ENCODE assay signal across 8 mouse cellular contexts in genomic region chr11:60930724-60931281, GRCm38 (mm10). TPM values are rescaled to one million over a fixed set of nuclear protein-coding genes. Genes with fewer than 3 reads are reported as not detected.
DNase-seq lines count a peak whose midpoint lies in the region; ATAC-seq and TF ChIP-seq lines count a peak whose summit lies in the region.

No protein-coding gene starts in this region.

- 0 out of 2 replicates have a peak, but pooled peaks cover 3% of the 10 kb centered on the region for H3K36me3 ChIP-seq in heart, adult 2 months (ENCODE audit: control insufficient read depth, insufficient read depth, low read length)
- no peaks in the 10 kb centered on the region for H3K36me3 ChIP-seq in heart, embryonic 13.5 days
- peaks cover 3% of the 10 kb centered on the region; the same call in 1 of the 2 replicates for H3K36me3 ChIP-seq in liver, postnatal 0 days (replicated peaks; ENCODE audit: insufficient read depth, low read length)

- peaks cover 23% of the 10 kb centered on the region for H3K4me1 ChIP-seq in heart, adult 2 months (ENCODE audit: control insufficient read depth, insufficient read depth, low read length)
- H3K4me1 ChIP-seq in heart, embryonic 13.5 days = peaks cover 60% of the 10 kb centered on the region
- H3K4me1 ChIP-seq in liver, postnatal 0 days (ENCODE audit: insufficient read depth) = peaks cover 51% of the 10 kb centered on the region

- peak overlapping the region; percentile 97 for H3K4me2 ChIP-seq in heart, embryonic 13.5 days
- H3K4me2 ChIP-seq in liver, postnatal 0 days (ENCODE audit: low read depth, low read length) = peak overlapping the region; percentile 78

- H3K9me3 ChIP-seq in heart, embryonic 13.5 days = no peaks in the 10 kb centered on the region
- no peaks in the 10 kb centered on the region for H3K9me3 ChIP-seq in liver, postnatal 0 days (ENCODE audit: low read length)

- H3K79me2 ChIP-seq in heart, adult 2 months (replicated peaks; ENCODE audit: control insufficient read depth, insufficient read depth, low read length) = peaks cover 3% of the 10 kb centered on the region; the same call in 1 of the 2 replicates

- no peak for TF ChIP-seq CTCF in heart, adult 2 months (IDR thresholded peaks at IDR 0.05)
- no peak for TF ChIP-seq CTCF in liver, postnatal 0 days (IDR thresholded peaks at IDR 0.05; ENCODE audit: low read depth)

- no peaks in the 10 kb centered on the region for H3K27me3 ChIP-seq in heart, adult 2 months (ENCODE audit: control insufficient read depth, insufficient read depth, low read length)
- no peaks in the 10 kb centered on the region for H3K27me3 ChIP-seq in heart, embryonic 13.5 days (replicated peaks)
- no peaks in the 10 kb centered on the region for H3K27me3 ChIP-seq in liver, postnatal 0 days (ENCODE audit: insufficient read depth, low read length)

- DNase-seq in heart, adult 2 months = peak; percentile 21 to 47
- no peak for DNase-seq in heart, postnatal 25 days (ENCODE audit: low spot score)
- peak; percentile 47 for DNase-seq in adipocyte (ENCODE audit: low spot score)
- no peak for DNase-seq in liver, postnatal 0 days
- DNase-seq in right cerebral cortex, postnatal 36 days (ENCODE audit: low spot score in 2 of 2) = no peak
- DNase-seq in embryo, embryonic 10 days (ENCODE audit: low spot score) = no peak
- DNase-seq in thymus, adult 18-20 months = no peak

- TF ChIP-seq POLR2A in heart, adult 2 months (IDR thresholded peaks at IDR 0.05; ENCODE audit: insufficient read depth, low read depth, low read length) = 0 out of 2 replicates have a peak, but pooled peaks have one; percentile 9

- intact Hi-C loops in heart, adult 2 months (cut with DNase I) = loop anchor here (2.0 to 10.0 kb wide), 3 partner anchors 16 to 476 kb away; partner anchors contain the start of genes Natd1 and Usp22
- intact Hi-C loops in heart, postnatal 25 days (cut with DNase I) = no loop called here

- H3K9ac ChIP-seq in heart, adult 2 months (ENCODE audit: low read depth, low read length) = peak overlapping the region; percentile 77
- H3K9ac ChIP-seq in heart, embryonic 13.5 days = peak overlapping the region; percentile 79
- peak overlapping the region; percentile 99 for H3K9ac ChIP-seq in liver, postnatal 0 days (replicated peaks)

- 16% methylated on average over 7 of the region's 7 CpGs for WGBS in heart, adult 2 months
- 16% methylated on average over 7 of the region's 7 CpGs for WGBS in heart, embryonic 13.5 days
- 17% methylated on average over 7 of the region's 7 CpGs for WGBS in liver, postnatal 0 days (ENCODE audit: insufficient replicate concordance)

- no peak for ATAC-seq in heart, embryonic 13.5 days (ENCODE audit: extremely low read depth, insufficient number of reproducible peaks, low FRiP score, low TSS enrichment)
- ATAC-seq in liver, postnatal 0 days = no peak

- TF ChIP-seq EP300 in heart, adult 2 months (IDR thresholded peaks at IDR 0.05; ENCODE audit: insufficient read depth, low read depth, low read length) = no peak
- TF ChIP-seq EP300 in liver, postnatal 0 days (IDR thresholded peaks at IDR 0.05; ENCODE audit: low read depth) = no peak

- H3K27ac ChIP-seq in heart, adult 2 months = peak overlapping the region; percentile 74
- peak overlapping the region; percentile 16; the same call in 1 of the 2 replicates for H3K27ac ChIP-seq in heart, embryonic 13.5 days (replicated peaks)
- H3K27ac ChIP-seq in liver, postnatal 0 days (ENCODE audit: low read depth) = 0 out of 2 replicates have a peak overlapping the region, but pooled peaks have one; percentile 44

- peak overlapping the region; percentile 86 for H3K4me3 ChIP-seq in heart, adult 2 months
- H3K4me3 ChIP-seq in heart, embryonic 13.5 days = peak overlapping the region; percentile 90
- peak overlapping the region; percentile 96 for H3K4me3 ChIP-seq in liver, postnatal 0 days (ENCODE audit: low read depth, low read length)

RNA-seq across cellular contexts. Expression of gene Map2k3, which starts 1.0 kb away (rescaled TPM):
- total RNA-seq in heart, adult 2 months (2021) = 10 to 100 TPM; 71.1 to 79.3 TPM
- polyA plus RNA-seq in heart, adult 2 months (2012; rRNA removed) = 56.5 and 56.7 TPM in 2 replicates
- 10 to 100 TPM; 73.6 to 81.8 TPM for total RNA-seq in heart, postnatal 25 days (2021)
- polyA plus RNA-seq in heart, embryonic 13.5 days (2015; fragmentation: Nextera tagmentation; extraction: Ambion mirVana) = 73.6 and 78.1 TPM in 2 replicates
- 61.7 and 66.5 TPM in 2 replicates for polyA plus RNA-seq in liver, postnatal 0 days (2015; fragmentation: Nextera tagmentation; extraction: Ambion mirVana)

RNA-seq across cellular contexts. Expression of gene Natd1, which starts 16.3 kb away (rescaled TPM):
- total RNA-seq in heart, adult 2 months (2021) = 10 to 100 TPM; 11.4 to 13.4 TPM
- 15.6 and 20.0 TPM in 2 replicates for polyA plus RNA-seq in heart, adult 2 months (2012; rRNA removed)
- total RNA-seq in heart, postnatal 25 days (2021) = 10 to 100 TPM; 14.6 to 14.9 TPM
- 19.8 and 23.4 TPM in 2 replicates for polyA plus RNA-seq in heart, embryonic 13.5 days (2015; fragmentation: Nextera tagmentation; extraction: Ambion mirVana)
- polyA plus RNA-seq in liver, postnatal 0 days (2015; fragmentation: Nextera tagmentation; extraction: Ambion mirVana) = 6.0 and 6.2 TPM in 2 replicates

RNA-seq across cellular contexts. Expression of gene Tmem11, which starts 51.7 kb away (rescaled TPM):
- 10 to 100 TPM; 28.3 to 31.4 TPM for total RNA-seq in heart, adult 2 months (2021)
- polyA plus RNA-seq in heart, adult 2 months (2012; rRNA removed) = 59.6 and 66.7 TPM in 2 replicates
- total RNA-seq in heart, postnatal 25 days (2021) = 10 to 100 TPM; 27.6 to 28.0 TPM
- 60.6 and 68.6 TPM in 2 replicates for polyA plus RNA-seq in heart, embryonic 13.5 days (2015; fragmentation: Nextera tagmentation; extraction: Ambion mirVana)
- polyA plus RNA-seq in liver, postnatal 0 days (2015; fragmentation: Nextera tagmentation; extraction: Ambion mirVana) = 26.7 and 28.8 TPM in 2 replicates

Comparison
In these comparisons a context has a peak if more than half of its experiments do, and no peak if none do; other contexts are left out.
1. DNase-seq: peak in heart, adult 2 months (2 of 2) and adipocyte (single experiment); none in heart, postnatal 25 days (single experiment), liver, postnatal 0 days (single experiment), right cerebral cortex, postnatal 36 days (0 of 2), embryo, embryonic 10 days (single experiment) and thymus, adult 18-20 months (0 of 2).
2. H3K27ac ChIP-seq: peak in every context shown above with its lines; median percentile 74 in heart, adult 2 months; 44 in liver, postnatal 0 days; 16 in heart, embryonic 13.5 days.
3. Peak in every context shown above with its lines, with median percentiles within 50 percentile points of each other: H3K4me3 ChIP-seq and H3K9ac ChIP-seq.